Mouse (Mus musculus) forebrain, embryonic 16.5 days (tissue): Measurements from ENCODE around the gene Snx1. TPM values are rescaled to one million over a fixed set of nuclear protein-coding genes. Genes with fewer than 3 reads are reported as not detected.

Source experiments
- ATAC-seq: fragments of 200-750 bp; cut with Nextera tagmentation; 2 replicates; pipeline ENCODE4 v1.8.0; 2017; ENCODE audit warnings: mild to moderate bottlenecking, moderate library complexity
- H3K27ac ChIP-seq: fragments of 300-500 bp; sonication (generic); 2 replicates; pipeline ENCODE4 v1.5.1; 2014; ENCODE audit warnings: low read length, control low read depth
- H3K27me3 ChIP-seq: fragments of 300-500 bp; sonication (generic); replicated peaks from 2 replicates; pipeline ENCODE4 v1.6.1; 2014; ENCODE audit warnings: low read length; ENCODE audit not compliant: control insufficient read depth, insufficient read depth
- H3K36me3 ChIP-seq: fragments of 300-500 bp; sonication (generic); 2 replicates; pipeline ENCODE4 v1.6.1; 2014; ENCODE audit not compliant: control insufficient read depth, insufficient read depth
- H3K4me1 ChIP-seq: fragments of 300-500 bp; sonication (generic); replicated peaks from 2 replicates; pipeline ENCODE4 v1.6.1; 2014; ENCODE audit warnings: low read length; ENCODE audit not compliant: control insufficient read depth, insufficient read depth
- H3K4me2 ChIP-seq: fragments of 300-500 bp; sonication (generic); 2 replicates; pipeline ENCODE4 v1.6.1; 2014; ENCODE audit warnings: mild to moderate bottlenecking, low read length, control low read depth
- H3K4me3 ChIP-seq: fragments of 300-500 bp; sonication (generic); replicated peaks from 2 replicates; pipeline ENCODE4 v1.5.1; 2014; ENCODE audit warnings: mild to moderate bottlenecking, low read length, control low read depth
- H3K9ac ChIP-seq: fragments of 300-500 bp; sonication (generic); replicated peaks from 2 replicates; pipeline ENCODE4 v1.6.1; 2014; ENCODE audit warnings: low read depth, low read length, control low read depth
- H3K9me3 ChIP-seq: fragments of 300-500 bp; sonication (generic); 2 replicates; pipeline ENCODE4 v1.6.1; 2016; ENCODE audit warnings: low read length; ENCODE audit not compliant: control insufficient read depth
- WGBS: fragments of 180-500 bp; shearing (Covaris S2); extraction: QIAGEN DNeasy Blood & Tissue Kit; methylation state at CpG from one replicate; pipeline ENCODE4 v1.1.7; 2014; 5-methylcytosine and 5-hydroxymethylcytosine counted together
- polyA plus RNA-seq: library from polyadenylated mRNA; unstranded; fragments of >200 nt; fragmentation: Nextera tagmentation; extraction: Ambion mirVana; gene quantifications from 2 replicates; pipeline ENCODE4 v1.2.1, GENCODE M21; 2015

The Snx1 gene
- polyA plus RNA-seq, 1 experiment from 2014 or later: 101 TPM

DNA sequence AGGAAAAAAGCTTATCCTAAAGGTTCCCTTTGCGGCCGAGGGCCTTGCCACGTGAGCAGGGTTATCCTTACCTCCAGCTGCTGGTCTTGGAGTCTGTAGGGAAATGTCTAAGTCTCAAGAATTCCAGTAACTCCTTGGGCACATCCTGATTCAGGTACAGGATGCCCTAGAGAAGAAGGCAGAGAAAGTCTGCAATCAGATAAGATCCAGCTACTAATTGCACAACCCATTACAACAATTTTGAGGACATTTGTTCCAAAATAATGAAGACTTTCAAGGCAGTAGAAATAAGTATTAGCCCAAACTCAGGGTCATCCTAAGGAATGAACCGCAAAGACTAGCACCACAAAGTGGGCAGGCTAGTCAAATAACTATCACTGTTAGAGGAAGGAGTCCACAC, 58.3 kb downstream of the Snx1 start:
- Histone ChIP-seq H3K9me3 (no peaks in the 10 kb centered on the region), H3K4me1 (peaks cover 11% of the 10 kb centered on the region), H3K36me3 (peaks cover 18% of the 10 kb centered on the region), H3K27ac (no peak overlapping the region), H3K4me2 (no peak overlapping the region), H3K9ac (no peak overlapping the region), H3K27me3 (peaks cover 18% of the 10 kb centered on the region), H3K4me3 (no peak overlapping the region)
- WGBS: 58% methylated on average over 4 of the region's 4 CpGs
- ATAC-seq: no peak

DNA sequence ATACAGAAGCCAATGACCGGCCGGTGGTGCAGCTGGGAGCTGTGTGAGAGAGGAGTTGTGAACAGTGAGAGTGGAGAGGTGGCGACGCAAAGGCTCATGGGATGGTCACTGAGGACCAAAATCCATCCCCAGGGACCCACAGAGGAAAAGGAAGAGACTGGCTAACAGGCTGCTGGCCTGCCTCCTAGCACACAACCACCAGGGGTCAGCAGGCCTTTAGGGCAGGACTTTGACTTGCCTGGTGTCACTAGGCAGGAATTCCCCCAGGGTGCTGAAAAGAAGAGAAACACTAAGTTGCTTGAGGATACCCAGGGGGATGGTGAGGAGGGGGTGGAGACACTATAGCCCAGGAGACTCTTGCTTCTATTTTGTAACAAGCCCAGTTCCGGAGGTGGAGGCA, 58.8 kb downstream of the Snx1 start:
- H3K9ac ChIP-seq: no peak overlapping the region
- 26% methylated on average over 5 of the region's 5 CpGs for WGBS
- no peak for ATAC-seq
- H3K9me3 ChIP-seq: no peaks in the 10 kb centered on the region
- H3K36me3 ChIP-seq: peaks cover 23% of the 10 kb centered on the region
- no peak overlapping the region for H3K27ac ChIP-seq
- no peak overlapping the region for H3K4me3 ChIP-seq
- peaks cover 11% of the 10 kb centered on the region for H3K4me1 ChIP-seq
- H3K4me2 ChIP-seq: no peak overlapping the region
- H3K27me3 ChIP-seq: peaks cover 18% of the 10 kb centered on the region

GRCm38 (mm10) chr9:66066791-66067190, 59.6 kb downstream of the Snx1 start:
- Histone ChIP-seq H3K27ac (no peak overlapping the region), H3K4me3 (no peak overlapping the region), H3K36me3 (peaks cover 24% of the 10 kb centered on the region), H3K9me3 (no peaks in the 10 kb centered on the region), H3K27me3 (peaks cover 18% of the 10 kb centered on the region), H3K4me2 (no peak overlapping the region), H3K9ac (no peak overlapping the region), H3K4me1 (peaks cover 13% of the 10 kb centered on the region)
- WGBS: 93% methylated on average over 3 of the region's 3 CpGs
- no peak for ATAC-seq

DNA sequence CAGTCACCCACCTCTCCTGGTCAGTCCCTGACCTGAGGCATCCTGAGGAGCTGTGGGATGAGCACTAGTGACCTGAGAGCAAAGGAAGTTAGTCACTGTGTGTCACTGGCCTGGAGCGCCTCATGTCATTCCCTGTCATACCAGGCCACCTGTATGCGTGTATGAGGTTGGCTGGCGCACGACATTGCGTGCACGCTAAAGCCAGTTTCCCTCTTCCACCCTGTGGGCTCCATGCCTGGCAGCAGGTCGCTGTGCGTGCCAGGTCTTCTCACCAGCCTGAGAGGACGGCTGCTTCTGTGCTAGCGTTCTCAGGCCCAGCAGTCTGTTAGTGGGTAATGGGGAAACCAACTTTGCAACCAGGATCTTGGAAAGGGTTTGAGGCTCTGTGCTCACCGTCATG, 62.1 kb downstream of the Snx1 start:
- Histone ChIP-seq H3K27me3 (peaks cover 11% of the 10 kb centered on the region; the same call in 1 of the 2 replicates), H3K9ac (no peak overlapping the region), H3K4me2 (no peak overlapping the region), H3K9me3 (no peaks in the 10 kb centered on the region), H3K27ac (no peak overlapping the region), H3K4me1 (peaks cover 25% of the 10 kb centered on the region), H3K4me3 (no peak overlapping the region), H3K36me3 (peaks cover 24% of the 10 kb centered on the region)
- ATAC-seq: no peak
- 92% methylated on average over 11 of the region's 11 CpGs for WGBS

DNA sequence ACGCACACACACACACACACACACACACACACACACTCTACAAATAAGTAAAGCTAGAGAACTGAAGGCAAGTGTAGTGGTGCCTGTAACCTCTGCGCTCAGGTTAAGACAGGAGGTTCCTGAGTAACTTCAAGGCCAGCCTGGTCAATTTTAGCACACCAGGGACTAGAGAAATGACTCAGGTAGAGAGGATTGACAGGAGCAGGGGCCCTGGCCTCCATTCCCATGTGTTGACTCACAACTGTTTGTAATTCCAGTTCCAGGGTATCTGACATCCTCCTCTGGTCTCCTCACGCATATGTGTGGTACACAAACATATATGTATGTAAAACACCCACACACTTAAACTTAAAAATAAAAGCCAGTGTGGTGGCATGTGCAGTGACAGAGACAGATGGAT, 62.9 kb downstream of the Snx1 start:
- H3K4me1 ChIP-seq: peaks cover 17% of the 10 kb centered on the region
- 92% methylated on average over 3 of the region's 3 CpGs for WGBS

GRCm38 (mm10) chr9:66061656-66062055, 64.7 kb downstream of the Snx1 start:
- H3K4me2 ChIP-seq: peak overlapping the region; percentile 86
- H3K27me3 ChIP-seq: no peaks in the 10 kb centered on the region
- H3K4me1 ChIP-seq: peaks cover 17% of the 10 kb centered on the region
- H3K4me3 ChIP-seq: 0 out of 2 replicates have a peak overlapping the region, but pooled peaks have one; percentile 0
- peaks cover 21% of the 10 kb centered on the region for H3K36me3 ChIP-seq
- ATAC-seq: no peak
- WGBS: 44% methylated on average over 3 of the region's 3 CpGs
- peak overlapping the region; percentile 11; the same call in 1 of the 2 replicates for H3K27ac ChIP-seq
- no peaks in the 10 kb centered on the region for H3K9me3 ChIP-seq
- no peak overlapping the region for H3K9ac ChIP-seq

More for the DNA sequence above, 62.9 kb downstream of the Snx1 start:
- Histone ChIP-seq H3K9ac (no peak overlapping the region), H3K27me3 (0 out of 2 replicates have a peak, but pooled peaks cover 8% of the 10 kb centered on the region), H3K4me3 (no peak overlapping the region), H3K4me2 (no peak overlapping the region), H3K36me3 (peaks cover 24% of the 10 kb centered on the region), H3K27ac (no peak overlapping the region), H3K9me3 (no peaks in the 10 kb centered on the region)
- no peak for ATAC-seq

DNA sequence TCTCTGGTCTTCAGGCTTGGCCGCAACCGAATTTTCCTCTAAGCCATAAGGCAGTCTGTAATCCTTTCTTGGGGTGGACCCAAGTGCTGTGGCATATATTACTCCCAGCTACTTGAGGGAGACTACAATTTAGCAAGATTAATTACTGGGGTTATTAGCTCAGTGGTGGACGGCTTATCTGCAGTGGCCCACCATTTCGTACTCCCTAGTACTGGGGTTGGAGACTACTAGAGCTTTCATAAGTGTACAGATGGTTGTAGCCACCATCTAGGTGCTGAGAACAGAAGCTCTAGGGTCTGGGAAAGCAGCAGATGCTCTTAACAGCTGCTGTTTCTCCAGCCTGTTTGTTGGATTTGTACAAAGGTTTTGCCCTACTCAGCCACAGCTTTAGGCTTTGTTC, 65.4 kb downstream of the Snx1 start:
- H3K27ac ChIP-seq: peak overlapping the region; percentile 11; the same call in 1 of the 2 replicates

DNA sequence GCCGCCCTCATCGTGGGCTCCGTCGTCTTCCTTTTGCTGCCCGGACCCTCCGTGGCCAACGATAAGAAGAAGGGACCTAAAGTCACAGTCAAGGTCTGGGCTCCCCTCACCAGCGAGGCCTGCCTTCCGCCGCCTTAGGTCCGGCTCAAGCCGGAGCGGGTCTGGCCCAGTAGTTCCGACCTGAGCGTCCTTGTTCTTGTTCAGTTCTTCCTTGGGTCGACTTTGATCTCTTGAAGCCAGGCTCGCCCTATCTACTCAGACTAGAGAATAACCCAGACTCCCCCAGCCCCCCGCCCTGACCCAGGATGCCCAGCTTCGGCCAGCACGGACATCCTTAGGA, 66.1 kb downstream of the Snx1 start:
- ATAC-seq: peak; percentile 52

More for the DNA sequence above, 65.4 kb downstream of the Snx1 start:
- Histone ChIP-seq H3K4me2 (peak overlapping the region; percentile 86), H3K36me3 (peaks cover 14% of the 10 kb centered on the region), H3K4me3 (peak overlapping the region; percentile 91), H3K9me3 (no peaks in the 10 kb centered on the region), H3K27me3 (no peaks in the 10 kb centered on the region), H3K4me1 (peaks cover 17% of the 10 kb centered on the region), H3K9ac (peak overlapping the region; percentile 94)
- ATAC-seq: no peak
- WGBS: 15% methylated on average over 4 of the region's 4 CpGs

GRCm38 (mm10) chr9:66059583-66060307, 66.6 kb downstream of the Snx1 start, which contains the start of gene Ppib:
TSS of gene Ppib (plus strand) at chr9:66060222.
- H3K4me3 ChIP-seq: peak within 1 kb of the TSS; percentile 91
- peak within 1 kb of the TSS; percentile 86 for H3K4me2 ChIP-seq
- H3K36me3 ChIP-seq: peaks cover 6% of the 10 kb centered on the region; the same call in 1 of the 2 replicates
- no peaks in the 10 kb centered on the region for H3K27me3 ChIP-seq
- peak; percentile 99 for ATAC-seq
- H3K9ac ChIP-seq: peak within 1 kb of the TSS; percentile 94
- peak within 1 kb of the TSS; percentile 85 for H3K27ac ChIP-seq
- no peaks in the 10 kb centered on the region for H3K9me3 ChIP-seq
- 2% methylated on average over 51 of the region's 51 CpGs for WGBS
- peaks cover 17% of the 10 kb centered on the region for H3K4me1 ChIP-seq

More for the DNA sequence above, 66.1 kb downstream of the Snx1 start:
- H3K9me3 ChIP-seq: no peaks in the 10 kb centered on the region
- peak overlapping the region; percentile 86 for H3K4me2 ChIP-seq
- no peaks in the 10 kb centered on the region for H3K27me3 ChIP-seq
- H3K4me3 ChIP-seq: peak overlapping the region; percentile 91
- H3K4me1 ChIP-seq: peaks cover 17% of the 10 kb centered on the region
- peak overlapping the region; percentile 85 for H3K27ac ChIP-seq
- H3K9ac ChIP-seq: peak overlapping the region; percentile 94
- WGBS: under 1% methylated on average over 20 of the region's 20 CpGs
- H3K36me3 ChIP-seq: peaks cover 7% of the 10 kb centered on the region
